Mouse (Mus musculus): ENCODE measurements around the gene Cers6. TPM values are rescaled to one million over a fixed set of nuclear protein-coding genes. Genes with fewer than 3 reads are reported as not detected.

Cers6 gene
- polyA plus RNA-seq, 1 experiment from 2014 or later = 28.8 TPM

- Histone ChIP-seq H3K4me3 (no peak overlapping the region), H3K27ac (replicated peaks) (no peak overlapping the region; the same call in 1 of the 2 replicates), H3K36me3 (replicated peaks) (no peaks in the 10 kb centered on the region), H3K27me3 (replicated peaks; ENCODE audit: low read depth, poor library complexity, severe bottlenecking) (no peaks in the 10 kb centered on the region), H3K4me1 (peaks cover 22% of the 10 kb centered on the region), H3K9me3 (no peaks in the 10 kb centered on the region)
- 70% methylated on average over 7 of the region's 7 CpGs for WGBS
- no peak for DNase-seq (ENCODE audit: low spot score)
Measured at GRCm38 (mm10) chr2:69129425-69130210, 268.4 kb downstream of the Cers6 start.

GRCm38 (mm10) chr2:69132046-69132445 lies 270.8 kb downstream of the Cers6 start:
- 67% methylated on average over 3 of the region's 3 CpGs for WGBS
- peaks cover 26% of the 10 kb centered on the region for H3K4me1 ChIP-seq
- H3K9me3 ChIP-seq = no peaks in the 10 kb centered on the region
- H3K27ac ChIP-seq (replicated peaks) = no peak overlapping the region
- no peak for DNase-seq (ENCODE audit: low spot score)
- no peak overlapping the region for H3K4me3 ChIP-seq
- H3K27me3 ChIP-seq (replicated peaks; ENCODE audit: low read depth, poor library complexity, severe bottlenecking) = no peaks in the 10 kb centered on the region
- no peaks in the 10 kb centered on the region for H3K36me3 ChIP-seq (replicated peaks)

- Histone ChIP-seq H3K36me3 (replicated peaks) (no peaks in the 10 kb centered on the region), H3K4me1 (peaks cover 26% of the 10 kb centered on the region), H3K27me3 (replicated peaks; ENCODE audit: low read depth, poor library complexity, severe bottlenecking) (no peaks in the 10 kb centered on the region), H3K4me3 (no peak overlapping the region), H3K9me3 (no peaks in the 10 kb centered on the region), H3K27ac (replicated peaks) (no peak overlapping the region)
- DNase-seq (ENCODE audit: low spot score) = no peak
- WGBS = 62% methylated on average over 5 of the region's 5 CpGs
Measured at GRCm38 (mm10) chr2:69132488-69133040, 271.3 kb downstream of the Cers6 start.

- Histone ChIP-seq H3K36me3 (replicated peaks) (no peaks in the 10 kb centered on the region), H3K4me3 (no peak overlapping the region), H3K4me1 (peaks cover 18% of the 10 kb centered on the region), H3K9me3 (no peaks in the 10 kb centered on the region), H3K27me3 (replicated peaks; ENCODE audit: low read depth, poor library complexity, severe bottlenecking) (no peaks in the 10 kb centered on the region), H3K27ac (replicated peaks) (no peak overlapping the region)
- DNase-seq (ENCODE audit: low spot score) = no peak
- WGBS = 81% methylated on average over 1 of the region's 1 CpGs
Measured at GRCm38 (mm10) chr2:69134186-69134585, 272.9 kb downstream of the Cers6 start.

GRCm38 (mm10) chr2:69134937-69135336 lies 273.7 kb downstream of the Cers6 start:
- Histone ChIP-seq H3K27ac (replicated peaks) (no peak overlapping the region), H3K4me1 (peaks cover 12% of the 10 kb centered on the region), H3K27me3 (replicated peaks; ENCODE audit: low read depth, poor library complexity, severe bottlenecking) (no peaks in the 10 kb centered on the region), H3K9me3 (no peaks in the 10 kb centered on the region), H3K4me3 (no peak overlapping the region), H3K36me3 (replicated peaks) (no peaks in the 10 kb centered on the region)
- no peak for DNase-seq (ENCODE audit: low spot score)
- 79% methylated on average over 9 of the region's 9 CpGs for WGBS

GRCm38 (mm10) chr2:69135661-69136576 lies 274.7 kb downstream of the Cers6 start, which contains the start of gene Nostrin:
TSS of gene Nostrin (plus strand) at chr2:69135800.
- no peak within 1 kb of the TSS for H3K4me3 ChIP-seq
- no peak for DNase-seq (ENCODE audit: low spot score)
- H3K9me3 ChIP-seq = no peaks in the 10 kb centered on the region
- H3K27me3 ChIP-seq (replicated peaks; ENCODE audit: low read depth, poor library complexity, severe bottlenecking) = no peaks in the 10 kb centered on the region
- peaks cover 10% of the 10 kb centered on the region for H3K4me1 ChIP-seq
- peak within 1 kb of the TSS; percentile 40; the same call in 1 of the 2 replicates for H3K27ac ChIP-seq (replicated peaks)
- no peaks in the 10 kb centered on the region for H3K36me3 ChIP-seq (replicated peaks)
- 69% methylated on average over 15 of the region's 15 CpGs for WGBS

- Histone ChIP-seq H3K36me3 (replicated peaks) (no peaks in the 10 kb centered on the region), H3K27ac (replicated peaks) (no peak overlapping the region), H3K4me1 (peaks cover 4% of the 10 kb centered on the region; the same call in 1 of the 2 replicates), H3K4me3 (no peak overlapping the region), H3K27me3 (replicated peaks; ENCODE audit: low read depth, poor library complexity, severe bottlenecking) (no peaks in the 10 kb centered on the region), H3K9me3 (no peaks in the 10 kb centered on the region)
- 89% methylated on average over 10 of the region's 10 CpGs for WGBS
- no peak for DNase-seq (ENCODE audit: low spot score)
Measured at GRCm38 (mm10) chr2:69137406-69138084, 276.3 kb downstream of the Cers6 start.

GRCm38 (mm10) chr2:69138759-69139158 lies 277.5 kb downstream of the Cers6 start:
- no peak for DNase-seq (ENCODE audit: low spot score)
- no peak overlapping the region for H3K4me3 ChIP-seq
- no peak overlapping the region for H3K27ac ChIP-seq (replicated peaks)
- H3K9me3 ChIP-seq = no peaks in the 10 kb centered on the region
- WGBS = 91% methylated on average over 4 of the region's 4 CpGs
- H3K27me3 ChIP-seq (replicated peaks; ENCODE audit: low read depth, poor library complexity, severe bottlenecking) = no peaks in the 10 kb centered on the region
- H3K4me1 ChIP-seq = peaks cover 4% of the 10 kb centered on the region; the same call in 1 of the 2 replicates
- no peaks in the 10 kb centered on the region for H3K36me3 ChIP-seq (replicated peaks)

GRCm38 (mm10) chr2:69140215-69140614 lies 279.0 kb downstream of the Cers6 start:
- Histone ChIP-seq H3K9me3 (no peaks in the 10 kb centered on the region), H3K4me1 (peaks cover 4% of the 10 kb centered on the region; the same call in 1 of the 2 replicates), H3K4me3 (no peak overlapping the region), H3K36me3 (replicated peaks) (no peaks in the 10 kb centered on the region), H3K27ac (replicated peaks) (no peak overlapping the region), H3K27me3 (replicated peaks; ENCODE audit: low read depth, poor library complexity, severe bottlenecking) (no peaks in the 10 kb centered on the region)
- WGBS = 61% methylated on average over 2 of the region's 2 CpGs
- no peak for DNase-seq (ENCODE audit: low spot score)

- Histone ChIP-seq H3K27ac (replicated peaks) (no peak overlapping the region), H3K36me3 (replicated peaks) (no peaks in the 10 kb centered on the region), H3K27me3 (replicated peaks; ENCODE audit: low read depth, poor library complexity, severe bottlenecking) (no peaks in the 10 kb centered on the region), H3K4me1 (peaks cover 4% of the 10 kb centered on the region; the same call in 1 of the 2 replicates), H3K4me3 (no peak overlapping the region), H3K9me3 (no peaks in the 10 kb centered on the region)
- WGBS = 60% methylated on average over 4 of the region's 4 CpGs
- no peak for DNase-seq (ENCODE audit: low spot score)
Measured at GRCm38 (mm10) chr2:69140816-69141215, 279.6 kb downstream of the Cers6 start.

GRCm38 (mm10) chr2:69148691-69149090 lies 287.4 kb downstream of the Cers6 start:
- H3K4me3 ChIP-seq = no peak overlapping the region
- H3K36me3 ChIP-seq (replicated peaks) = no peaks in the 10 kb centered on the region
- 76% methylated on average over 3 of the region's 3 CpGs for WGBS
- no peak for DNase-seq (ENCODE audit: low spot score)
- H3K27ac ChIP-seq (replicated peaks) = no peak overlapping the region
- H3K27me3 ChIP-seq (replicated peaks; ENCODE audit: low read depth, poor library complexity, severe bottlenecking) = no peaks in the 10 kb centered on the region
- H3K9me3 ChIP-seq = no peaks in the 10 kb centered on the region
- H3K4me1 ChIP-seq = no peaks in the 10 kb centered on the region

- no peaks in the 10 kb centered on the region for H3K4me1 ChIP-seq
- H3K9me3 ChIP-seq = no peaks in the 10 kb centered on the region
- H3K4me3 ChIP-seq = no peak overlapping the region
- H3K36me3 ChIP-seq (replicated peaks) = no peaks in the 10 kb centered on the region
- no peak for DNase-seq (ENCODE audit: low spot score)
- no peaks in the 10 kb centered on the region for H3K27me3 ChIP-seq (replicated peaks; ENCODE audit: low read depth, poor library complexity, severe bottlenecking)
- WGBS = 90% methylated on average over 10 of the region's 10 CpGs
- no peak overlapping the region for H3K27ac ChIP-seq (replicated peaks)
Measured at GRCm38 (mm10) chr2:69149154-69149553, 287.9 kb downstream of the Cers6 start.

Data from embryonic facial prominence, embryonic 10.5 days (tissue).